Mouse (Mus musculus) C2C12 (cell line): ENCODE measurements around the gene Cnr1. TPM values are rescaled to one million over a fixed set of nuclear protein-coding genes. Genes with fewer than 3 reads are reported as not detected.

Source experiments
- H3K27me3 ChIP-seq: one replicate; pipeline ENCODE4 v1.6.1; 2011; ENCODE audit not compliant: control insufficient read depth, insufficient read depth, insufficient read length
- H3K36me3 ChIP-seq: one replicate; pipeline ENCODE4 v1.6.1; 2011; ENCODE audit not compliant: control insufficient read depth, insufficient read depth
- H3K4me3 ChIP-seq: one replicate; pipeline ENCODE4 v1.5.1; 2011; ENCODE audit warnings: mild to moderate bottlenecking, control low read depth; ENCODE audit not compliant: poor library complexity, insufficient read depth, severe bottlenecking
- H3K79me2 ChIP-seq: one replicate; pipeline ENCODE4 v1.6.1; 2011; ENCODE audit not compliant: control insufficient read depth, insufficient read depth
- H3K79me3 ChIP-seq: one replicate; pipeline ENCODE4 v1.6.1; 2011; ENCODE audit warnings: low read depth, control low read depth
- H3ac ChIP-seq: one replicate; pipeline ENCODE3; 2011; ENCODE audit warnings: low read depth; ENCODE audit not compliant: control insufficient read depth, insufficient read length
- CEBPB ChIP-seq: IDR thresholded peaks from one replicate; pipeline ENCODE4 v1.6.1; 2011; ENCODE audit warnings: low read depth, mild to moderate bottlenecking, control low read depth, moderate library complexity
- CTCF ChIP-seq: IDR thresholded peaks from one replicate; pipeline ENCODE4 v1.5.1; 2011; ENCODE audit not compliant: control insufficient read depth, insufficient read depth, insufficient read length
- FOSL1 ChIP-seq: IDR thresholded peaks from one replicate; pipeline ENCODE4 v1.8.0; 2011; ENCODE audit warnings: mild to moderate bottlenecking, low read length; ENCODE audit not compliant: poor library complexity, insufficient read depth, severe bottlenecking
- MAX ChIP-seq: IDR thresholded peaks from one replicate; pipeline ENCODE4 v1.6.1; 2011; ENCODE audit warnings: mild to moderate bottlenecking, control low read depth
- MYOD1 ChIP-seq: IDR thresholded peaks from one replicate; pipeline ENCODE4 v1.6.1; 2011; ENCODE audit warnings: low read depth; ENCODE audit not compliant: control insufficient read depth, insufficient read length
- MYOG ChIP-seq: IDR thresholded peaks from one replicate; pipeline ENCODE4 v1.6.1; 2011; ENCODE audit not compliant: control insufficient read depth, insufficient read length; ENCODE audit errors: extremely low read depth
- USF1 ChIP-seq: IDR thresholded peaks from one replicate; pipeline ENCODE4 v1.6.1; 2011; ENCODE audit warnings: low read depth, mild to moderate bottlenecking, control low read depth, moderate library complexity
- polyA plus RNA-seq: library from polyadenylated mRNA; unstranded; fragments of >200 nt; fragmentation: generic; extraction: Trizol; gene quantifications from one replicate; pipeline ENCODE4 v1.2.1, GENCODE M21; 2012; ENCODE audit warnings: missing spikeins

The Cnr1 gene
- polyA plus RNA-seq, 1 experiment: 0.39 TPM

DNA sequence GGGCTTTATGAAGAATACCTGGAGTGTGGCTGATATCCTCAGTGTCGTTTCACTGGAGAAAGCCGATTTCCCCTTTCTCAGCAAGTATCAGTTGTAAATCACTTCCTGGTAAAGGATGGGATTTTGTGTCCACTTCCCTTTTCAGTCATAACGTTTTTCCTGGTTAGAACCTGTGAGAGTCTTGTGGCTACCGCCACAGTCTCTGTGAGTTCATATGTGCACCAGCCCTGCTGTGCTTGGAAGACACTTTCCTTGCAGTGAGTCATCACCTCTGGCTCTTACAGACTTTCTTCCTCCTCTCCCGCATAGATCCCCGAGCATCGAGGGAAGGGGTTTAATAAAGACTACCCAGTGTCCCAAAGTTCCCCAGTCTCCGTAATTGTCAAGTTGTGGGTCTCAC is 29.3 kb upstream of the Cnr1 start:
- H3ac ChIP-seq: no peak overlapping the region
- H3K36me3 ChIP-seq: no peaks in the 10 kb centered on the region
- no peak overlapping the region for H3K4me3 ChIP-seq
- H3K79me2 ChIP-seq: no peaks in the 10 kb centered on the region
- no peaks in the 10 kb centered on the region for H3K79me3 ChIP-seq
- H3K27me3 ChIP-seq: no peaks in the 10 kb centered on the region
- TF ChIP-seq USF1: no peak
- no peak for TF ChIP-seq CTCF

- H3K36me3 ChIP-seq: no peaks in the 10 kb centered on the region
- no peak overlapping the region for H3ac ChIP-seq
- TF ChIP-seq CTCF: no peak
- TF ChIP-seq MYOD1: no peak
- no peak for TF ChIP-seq MAX
- TF ChIP-seq CEBPB: no peak
- no peak for TF ChIP-seq FOSL1
- no peak for TF ChIP-seq USF1
- no peak for TF ChIP-seq MYOG
- no peaks in the 10 kb centered on the region for H3K79me2 ChIP-seq
- H3K4me3 ChIP-seq: no peak overlapping the region
- no peaks in the 10 kb centered on the region for H3K79me3 ChIP-seq
- no peaks in the 10 kb centered on the region for H3K27me3 ChIP-seq
Observed at GRCm38 (mm10) chr4:33895491-33895890, 28.9 kb upstream of the Cnr1 start.

GRCm38 (mm10) chr4:33901659-33902058 is 22.7 kb upstream of the Cnr1 start:
- TF ChIP-seq CEBPB (no peak), MYOG (no peak), MYOD1 (no peak), MAX (no peak), FOSL1 (no peak), USF1 (no peak), CTCF (no peak)

GRCm38 (mm10) chr4:33903812-33904340 is 20.5 kb upstream of the Cnr1 start:
- H3ac ChIP-seq: no peak overlapping the region
- no peak overlapping the region for H3K4me3 ChIP-seq
- no peaks in the 10 kb centered on the region for H3K79me3 ChIP-seq
- no peaks in the 10 kb centered on the region for H3K79me2 ChIP-seq
- no peak for TF ChIP-seq MAX
- H3K36me3 ChIP-seq: no peaks in the 10 kb centered on the region
- no peaks in the 10 kb centered on the region for H3K27me3 ChIP-seq

More at GRCm38 (mm10) chr4:33901659-33902058, 22.7 kb upstream of the Cnr1 start:
- Histone ChIP-seq H3K79me3 (no peaks in the 10 kb centered on the region), H3ac (no peak overlapping the region), H3K36me3 (no peaks in the 10 kb centered on the region), H3K27me3 (no peaks in the 10 kb centered on the region), H3K4me3 (no peak overlapping the region), H3K79me2 (no peaks in the 10 kb centered on the region)

GRCm38 (mm10) chr4:33904826-33905225 is 19.6 kb upstream of the Cnr1 start:
- no peak for TF ChIP-seq MYOD1
- no peak for TF ChIP-seq MYOG
- TF ChIP-seq MAX: no peak
- no peak for TF ChIP-seq FOSL1
- no peak for TF ChIP-seq CEBPB
- TF ChIP-seq CTCF: no peak
- no peak for TF ChIP-seq USF1
- no peaks in the 10 kb centered on the region for H3K27me3 ChIP-seq

GRCm38 (mm10) chr4:33908786-33909185 is 15.6 kb upstream of the Cnr1 start:
- no peaks in the 10 kb centered on the region for H3K79me3 ChIP-seq
- H3K4me3 ChIP-seq: no peak overlapping the region
- no peaks in the 10 kb centered on the region for H3K79me2 ChIP-seq
- no peaks in the 10 kb centered on the region for H3K36me3 ChIP-seq
- H3ac ChIP-seq: no peak overlapping the region
- no peaks in the 10 kb centered on the region for H3K27me3 ChIP-seq
- TF ChIP-seq USF1 (no peak), MYOG (no peak), CEBPB (no peak), FOSL1 (no peak), MAX (no peak), CTCF (no peak), MYOD1 (no peak)

More at GRCm38 (mm10) chr4:33904826-33905225, 19.6 kb upstream of the Cnr1 start:
- Histone ChIP-seq H3K79me3 (no peaks in the 10 kb centered on the region), H3K36me3 (no peaks in the 10 kb centered on the region), H3ac (no peak overlapping the region), H3K79me2 (no peaks in the 10 kb centered on the region), H3K4me3 (no peak overlapping the region)
